Mouse (Mus musculus): ENCODE measurements at regions not wholly inside any gene's neighbourhood (a gene's known extent, or its start where the extent isn't known, plus 50 kb on each side); places are given as distances from the start of the nearest gene placed in this dataset.
A peak's percentile ranks its signal among the peaks of the same experiment; 100 is the strongest.

- no peak for ATAC-seq (ENCODE audit: low TSS enrichment)
Observed at GRCm38 (mm10) chr17:75756487-75756886, 204.7 kb upstream of the Fam98a start.

- ATAC-seq (ENCODE audit: low TSS enrichment): no peak
Observed at GRCm38 (mm10) chr17:75716458-75716857, 164.7 kb upstream of the Fam98a start.

GRCm38 (mm10) chr17:75714578-75714977 is 162.8 kb upstream of the Fam98a start:
- ATAC-seq (ENCODE audit: low TSS enrichment): no peak

GRCm38 (mm10) chr17:75714059-75714458 is 162.3 kb upstream of the Fam98a start:
- no peak for ATAC-seq (ENCODE audit: low TSS enrichment)

GRCm38 (mm10) chr17:75707687-75708086 is 155.9 kb upstream of the Fam98a start:
- ATAC-seq (ENCODE audit: low TSS enrichment): peak; percentile 73

- no peak for ATAC-seq (ENCODE audit: low TSS enrichment)
Observed at GRCm38 (mm10) chr17:75705357-75705756, 153.6 kb upstream of the Fam98a start.

- ATAC-seq (ENCODE audit: low TSS enrichment): no peak
Observed at GRCm38 (mm10) chr17:75703865-75704264, 152.1 kb upstream of the Fam98a start.

- ATAC-seq (ENCODE audit: low TSS enrichment): no peak
Observed at GRCm38 (mm10) chr17:75696729-75697103, 145.0 kb upstream of the Fam98a start.

GRCm38 (mm10) chr17:75696103-75696728 is 144.5 kb upstream of the Fam98a start:
- ATAC-seq (ENCODE audit: low TSS enrichment): no peak

- ATAC-seq (ENCODE audit: low TSS enrichment): no peak
Observed at GRCm38 (mm10) chr17:75685927-75686326, 134.2 kb upstream of the Fam98a start.

- no peak for ATAC-seq (ENCODE audit: low TSS enrichment)
Observed at GRCm38 (mm10) chr17:75646982-75647381, 95.2 kb upstream of the Fam98a start.

- no peak for ATAC-seq (ENCODE audit: low TSS enrichment)
Observed at GRCm38 (mm10) chr17:75644698-75645097, 93.0 kb upstream of the Fam98a start.

GRCm38 (mm10) chr17:75642311-75642710 is 90.6 kb upstream of the Fam98a start:
- ATAC-seq (ENCODE audit: low TSS enrichment): no peak

- no peak for ATAC-seq (ENCODE audit: low TSS enrichment)
Observed at GRCm38 (mm10) chr17:75641010-75641498, 89.3 kb upstream of the Fam98a start.

- ATAC-seq (ENCODE audit: low TSS enrichment): no peak
Observed at GRCm38 (mm10) chr17:75640575-75640974, 88.8 kb upstream of the Fam98a start.

- ATAC-seq (ENCODE audit: low TSS enrichment): peak; percentile 59; the same call in 1 of the 2 replicates
Observed at GRCm38 (mm10) chr17:75629857-75630256, 78.1 kb upstream of the Fam98a start.

- ATAC-seq (ENCODE audit: low TSS enrichment): no peak
Observed at GRCm38 (mm10) chr17:75619472-75619871, 67.7 kb upstream of the Fam98a start.

- no peak for ATAC-seq (ENCODE audit: low TSS enrichment)
Observed at GRCm38 (mm10) chr17:75618514-75618913, 66.8 kb upstream of the Fam98a start.

GRCm38 (mm10) chr17:75617280-75617679 is 65.5 kb upstream of the Fam98a start:
- peak; percentile 85 for ATAC-seq (ENCODE audit: low TSS enrichment)

- no peak for ATAC-seq (ENCODE audit: low TSS enrichment)
Observed at GRCm38 (mm10) chr17:75615335-75615734, 63.6 kb upstream of the Fam98a start.

- ATAC-seq (ENCODE audit: low TSS enrichment): no peak
Observed at GRCm38 (mm10) chr17:75603417-75604086, 51.8 kb upstream of the Fam98a start.

Measured in frontal cortex, adult (tissue).